Mouse (Mus musculus): Measurements from ENCODE around the gene Slc16a6. TPM values are rescaled to one million over a fixed set of nuclear protein-coding genes. Genes with fewer than 3 reads are reported as not detected.

The Slc16a6 gene
- polyA plus RNA-seq, 1 experiment from 2014 or later, result 4.4 TPM

- Histone ChIP-seq H3K27ac (no peak overlapping the region), H3K4me1 (peaks cover 11% of the 10 kb centered on the region), H3K9ac (no peak overlapping the region), H3K9me3 (no peaks in the 10 kb centered on the region), H3K4me2 (no peak overlapping the region), H3K4me3 (no peak overlapping the region), H3K36me3 (no peaks in the 10 kb centered on the region), H3K27me3 (no peaks in the 10 kb centered on the region)
- no peak for ATAC-seq (ENCODE audit: borderline replicate concordance, extremely low read depth, low FRiP score, low TSS enrichment)
- WGBS, result 57% methylated on average over 14 of the region's 14 CpGs
These were observed 52.8 kb downstream of the Slc16a6 start for GRCm38 (mm10) chr11:109420567-109420962.

GRCm38 (mm10) chr11:109419961-109420566 is 53.3 kb downstream of the Slc16a6 start:
- no peak for ATAC-seq (ENCODE audit: borderline replicate concordance, extremely low read depth, low FRiP score, low TSS enrichment)
- Histone ChIP-seq H3K4me2 (no peak overlapping the region; the same call in 1 of the 2 replicates), H3K9me3 (no peaks in the 10 kb centered on the region), H3K9ac (no peak overlapping the region), H3K27me3 (no peaks in the 10 kb centered on the region), H3K27ac (no peak overlapping the region), H3K36me3 (no peaks in the 10 kb centered on the region), H3K4me1 (peaks cover 11% of the 10 kb centered on the region), H3K4me3 (no peak overlapping the region)
- WGBS, result 37% methylated on average over 16 of the region's 16 CpGs

DNA sequence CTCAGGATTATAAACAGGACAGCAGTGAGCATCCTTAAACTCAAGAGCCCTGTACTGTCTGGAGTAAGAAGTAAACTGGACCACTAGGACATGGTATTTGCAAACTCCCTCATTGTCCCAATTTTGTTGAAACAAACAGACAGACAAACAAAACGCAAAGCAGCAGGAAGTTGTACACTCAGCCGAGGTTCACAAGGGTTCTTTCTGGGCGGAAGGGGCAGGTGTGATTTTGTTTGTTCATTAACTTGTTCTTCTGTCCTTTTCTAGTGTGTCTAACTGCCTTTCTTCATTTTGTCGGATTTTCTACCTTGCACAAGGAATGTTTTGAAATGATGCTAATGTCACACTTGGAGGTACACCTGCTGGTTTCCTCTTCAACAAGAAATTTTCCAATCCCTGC is 53.9 kb downstream of the Slc16a6 start:
- Histone ChIP-seq H3K9ac (no peak overlapping the region), H3K27me3 (no peaks in the 10 kb centered on the region), H3K27ac (no peak overlapping the region), H3K9me3 (no peaks in the 10 kb centered on the region), H3K4me2 (no peak overlapping the region; the same call in 1 of the 2 replicates), H3K4me3 (no peak overlapping the region), H3K4me1 (peaks cover 11% of the 10 kb centered on the region; the same call in 1 of the 2 replicates), H3K36me3 (no peaks in the 10 kb centered on the region)
- 42% methylated on average over 4 of the region's 4 CpGs for WGBS
- ATAC-seq (ENCODE audit: borderline replicate concordance, extremely low read depth, low FRiP score, low TSS enrichment), result no peak

- H3K9me3 ChIP-seq, result no peaks in the 10 kb centered on the region
- no peaks in the 10 kb centered on the region for H3K27me3 ChIP-seq
- H3K36me3 ChIP-seq, result no peaks in the 10 kb centered on the region
- H3K4me2 ChIP-seq, result no peak overlapping the region
- no peak overlapping the region for H3K9ac ChIP-seq
- H3K4me1 ChIP-seq, result peaks cover 11% of the 10 kb centered on the region; the same call in 1 of the 2 replicates
- peak; percentile 25; the same call in 1 of the 2 replicates for ATAC-seq (ENCODE audit: borderline replicate concordance, extremely low read depth, low FRiP score, low TSS enrichment)
- no peak overlapping the region for H3K27ac ChIP-seq
- H3K4me3 ChIP-seq, result no peak overlapping the region
- 80% methylated on average over 9 of the region's 9 CpGs for WGBS
These were observed 55.8 kb downstream of the Slc16a6 start for GRCm38 (mm10) chr11:109417472-109418040.

DNA sequence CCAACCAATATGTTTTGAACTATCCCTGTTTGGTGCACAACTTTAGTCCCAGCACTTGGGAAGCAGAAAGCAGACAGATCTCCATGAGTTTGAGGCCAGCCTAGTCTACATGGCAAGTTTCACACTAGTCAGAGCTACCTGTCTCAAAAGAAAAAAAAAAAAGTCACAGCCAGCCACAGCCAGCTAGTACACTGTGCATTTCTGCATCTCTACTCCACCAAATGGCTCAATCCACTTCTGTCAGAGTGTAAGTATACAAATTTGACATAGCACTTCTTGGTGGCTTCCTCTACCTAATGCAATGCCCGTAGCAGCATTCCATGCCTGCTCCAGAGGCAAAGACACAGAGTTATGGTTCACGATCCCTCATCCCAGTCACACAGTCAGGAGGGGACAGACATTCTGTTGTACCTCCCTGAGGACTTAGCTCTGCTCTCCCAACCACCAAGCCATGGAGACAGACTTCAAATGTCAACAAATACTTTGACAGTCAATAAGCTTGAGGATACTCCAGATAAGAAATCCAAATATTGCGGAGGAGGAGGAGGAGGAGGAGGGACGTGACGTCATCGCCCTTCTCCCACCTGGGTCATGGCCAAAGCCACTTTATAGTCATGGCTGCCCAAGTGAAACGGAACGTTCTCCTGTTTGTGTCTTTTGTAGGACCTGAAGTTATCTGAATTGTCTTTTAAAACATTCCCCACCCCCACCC is 56.5 kb downstream of the Slc16a6 start:
- peaks cover 11% of the 10 kb centered on the region; the same call in 1 of the 2 replicates for H3K4me1 ChIP-seq
- ATAC-seq (ENCODE audit: borderline replicate concordance, extremely low read depth, low FRiP score, low TSS enrichment), result peak; percentile 57
- 24% methylated on average over 8 of the region's 8 CpGs for WGBS
- H3K36me3 ChIP-seq, result no peaks in the 10 kb centered on the region
- no peak overlapping the region for H3K9ac ChIP-seq
- no peak overlapping the region for H3K4me3 ChIP-seq
- no peaks in the 10 kb centered on the region for H3K9me3 ChIP-seq
- 0 out of 2 replicates have a peak overlapping the region, but pooled peaks have one; percentile 2 for H3K4me2 ChIP-seq
- no peaks in the 10 kb centered on the region for H3K27me3 ChIP-seq
- no peak overlapping the region for H3K27ac ChIP-seq

DNA sequence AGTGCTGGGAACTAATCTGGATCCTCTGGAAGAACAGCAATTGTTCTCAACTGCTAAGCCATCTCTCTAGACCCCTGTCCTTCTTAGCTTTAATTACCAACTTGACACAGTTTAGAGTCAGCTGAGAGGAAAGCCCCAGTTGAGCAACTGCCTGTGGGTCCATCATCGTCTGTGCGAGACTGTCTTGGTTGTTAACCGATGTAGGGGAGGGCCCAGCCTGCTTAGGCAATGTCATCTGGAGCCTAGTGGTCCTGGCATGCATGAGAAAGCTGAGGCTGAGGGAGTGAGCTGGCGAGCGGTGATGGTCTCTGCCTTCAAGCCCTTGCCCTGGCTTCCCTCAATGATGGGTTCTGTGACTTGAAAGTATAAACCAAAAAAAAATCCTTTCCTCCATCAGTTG is 58.6 kb downstream of the Slc16a6 start:
- Histone ChIP-seq H3K4me3 (no peak overlapping the region), H3K4me1 (peaks cover 11% of the 10 kb centered on the region; the same call in 1 of the 2 replicates), H3K4me2 (no peak overlapping the region), H3K9me3 (no peaks in the 10 kb centered on the region), H3K9ac (no peak overlapping the region), H3K36me3 (no peaks in the 10 kb centered on the region), H3K27me3 (no peaks in the 10 kb centered on the region), H3K27ac (no peak overlapping the region)
- WGBS, result 86% methylated on average over 5 of the region's 5 CpGs
- no peak for ATAC-seq (ENCODE audit: borderline replicate concordance, extremely low read depth, low FRiP score, low TSS enrichment)

GRCm38 (mm10) chr11:109413617-109414016 is 59.8 kb downstream of the Slc16a6 start, which contains the start of gene 9930022D16Rik:
9930022D16Rik (plus strand) TSS chr11:109413917.
- Histone ChIP-seq H3K36me3 (no peaks in the 10 kb centered on the region), H3K9ac (no peak within 1 kb of the TSS), H3K27ac (no peak within 1 kb of the TSS), H3K9me3 (no peaks in the 10 kb centered on the region), H3K4me1 (peaks cover 11% of the 10 kb centered on the region; the same call in 1 of the 2 replicates), H3K4me2 (no peak within 1 kb of the TSS), H3K4me3 (no peak within 1 kb of the TSS), H3K27me3 (no peaks in the 10 kb centered on the region)
- no peak for ATAC-seq (ENCODE audit: borderline replicate concordance, extremely low read depth, low FRiP score, low TSS enrichment)
- 70% methylated on average over 6 of the region's 6 CpGs for WGBS

GRCm38 (mm10) chr11:109410197-109410980 is 63.0 kb downstream of the Slc16a6 start:
- Histone ChIP-seq H3K27me3 (no peaks in the 10 kb centered on the region), H3K4me2 (no peak overlapping the region), H3K9me3 (no peaks in the 10 kb centered on the region), H3K27ac (no peak overlapping the region), H3K36me3 (no peaks in the 10 kb centered on the region), H3K9ac (no peak overlapping the region), H3K4me3 (no peak overlapping the region), H3K4me1 (no peaks in the 10 kb centered on the region)
- WGBS, result 83% methylated on average over 15 of the region's 15 CpGs
- ATAC-seq (ENCODE audit: borderline replicate concordance, extremely low read depth, low FRiP score, low TSS enrichment), result no peak

DNA sequence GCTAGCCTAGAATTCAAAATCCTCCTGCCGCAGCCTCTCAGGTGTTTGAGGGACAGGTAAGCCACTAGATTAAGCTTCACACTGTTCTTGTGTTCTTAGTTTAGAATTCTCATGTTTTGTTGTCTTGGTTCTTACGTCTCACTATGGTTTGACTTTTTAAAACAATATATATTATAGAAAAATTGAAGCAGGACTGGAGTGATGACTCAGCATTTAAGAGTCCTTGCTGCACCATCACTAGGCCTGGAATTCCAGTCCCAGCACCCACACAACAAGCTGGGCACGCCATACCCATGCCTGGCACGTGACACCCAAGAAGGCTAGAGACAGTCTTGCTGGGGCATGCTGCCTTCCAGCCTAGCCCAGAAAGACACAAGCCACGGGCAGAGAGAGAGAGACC is 67.0 kb downstream of the Slc16a6 start:
- no peaks in the 10 kb centered on the region for H3K27me3 ChIP-seq
- H3K9me3 ChIP-seq, result no peaks in the 10 kb centered on the region
- H3K27ac ChIP-seq, result no peak overlapping the region
- H3K36me3 ChIP-seq, result no peaks in the 10 kb centered on the region
- WGBS, result 82% methylated on average over 5 of the region's 5 CpGs
- H3K4me3 ChIP-seq, result no peak overlapping the region
- no peak overlapping the region for H3K9ac ChIP-seq
- no peaks in the 10 kb centered on the region for H3K4me1 ChIP-seq
- ATAC-seq (ENCODE audit: borderline replicate concordance, extremely low read depth, low FRiP score, low TSS enrichment), result no peak
- no peak overlapping the region for H3K4me2 ChIP-seq
